Mouse (Mus musculus) heart, adult 8-10 months (tissue): ENCODE data around the gene Vstm5. TPM values are rescaled to one million over a fixed set of nuclear protein-coding genes. Genes with fewer than 3 reads are reported as not detected.
A peak's percentile ranks its signal among the peaks of the same experiment; 100 is the strongest.
"Not testable (repeated sequence)": the region's sequence is repeated elsewhere in the genome, so short reads cannot be mapped to it uniquely, and the experiment has no call there.

Source experiments
- DNase-seq: peaks from one replicate; pipeline ENCODE4 v3.0.0; 2022; ENCODE audit warnings: low spot score
- total RNA-seq, 4 experiments: library from RNA; stranded (reverse); gene quantifications; 2 replicates each; pipeline ENCODE4 v1.2.4; 2022

The Vstm5 gene
- total RNA-seq = under 1 TPM in 2 of 4 experiments, not detected in 2; 0.14 to 0.41 TPM

DNA sequence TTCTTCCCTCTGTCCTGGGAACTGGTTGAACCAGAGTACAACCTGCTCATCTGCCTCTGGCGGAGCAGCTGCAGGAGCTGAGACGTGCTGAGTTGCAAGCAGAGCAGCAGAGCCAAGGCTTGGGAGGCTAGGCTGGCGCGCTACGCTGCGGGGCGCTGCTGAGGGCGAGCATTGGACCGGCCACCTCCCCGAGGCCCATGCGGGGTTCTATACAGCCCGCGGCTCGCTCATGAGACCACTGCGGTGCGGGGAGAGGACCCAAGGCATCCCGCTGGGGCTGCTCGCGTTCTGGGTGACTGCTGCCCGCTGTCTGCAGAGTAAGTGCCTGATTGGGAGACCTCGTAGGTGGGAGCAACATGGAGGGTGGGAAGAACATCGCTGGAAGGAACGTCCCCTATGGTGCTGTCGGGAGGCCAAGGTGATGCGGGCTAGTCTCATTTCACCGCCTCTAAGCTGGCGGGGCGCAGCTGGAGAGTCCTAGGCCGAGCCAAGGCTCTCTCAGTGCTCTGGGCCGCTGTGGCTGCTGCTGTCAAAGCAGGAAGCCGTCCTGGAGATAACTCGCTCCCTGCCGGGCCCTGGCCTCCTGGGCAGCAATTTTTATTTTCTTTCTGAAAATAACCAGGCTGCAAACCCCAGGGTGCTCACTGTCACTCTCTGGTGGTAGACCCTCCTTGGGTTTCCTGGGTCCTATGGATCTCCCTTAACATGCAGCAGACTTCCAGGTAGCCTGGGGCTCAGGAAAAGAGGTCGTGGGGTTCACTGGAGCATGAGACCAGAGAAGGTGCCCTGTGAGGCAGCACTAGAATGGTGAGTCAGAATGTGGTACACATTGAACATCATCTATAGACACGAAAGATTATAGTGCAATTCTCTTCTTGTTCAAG, at the start of gene Vstm5:
Vstm5 (plus strand) TSS at position 4 of the 884 bp plus-strand sequence.
- no peak for DNase-seq

DNA sequence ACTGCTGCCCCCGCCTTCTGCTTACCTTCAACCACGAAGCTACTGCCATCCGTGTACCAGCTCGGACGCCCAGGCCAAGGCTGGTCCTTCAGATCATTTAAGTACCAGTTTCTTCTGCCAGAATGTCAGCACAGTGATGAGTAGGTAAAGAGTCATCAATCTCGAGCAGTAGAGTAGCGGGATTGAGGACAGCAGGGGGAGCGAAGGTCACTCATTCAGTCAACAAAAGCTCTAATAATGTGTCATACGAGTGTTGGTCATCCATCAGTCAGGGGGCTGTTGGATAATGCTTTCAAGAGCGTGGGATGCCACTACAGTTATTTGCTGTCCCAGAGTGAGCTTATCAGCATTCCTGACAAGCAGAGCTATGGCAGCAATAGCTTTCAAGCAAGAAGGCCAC, 44.0 kb upstream of the Vstm5 start:
- DNase-seq = not testable (repeated sequence)

DNA sequence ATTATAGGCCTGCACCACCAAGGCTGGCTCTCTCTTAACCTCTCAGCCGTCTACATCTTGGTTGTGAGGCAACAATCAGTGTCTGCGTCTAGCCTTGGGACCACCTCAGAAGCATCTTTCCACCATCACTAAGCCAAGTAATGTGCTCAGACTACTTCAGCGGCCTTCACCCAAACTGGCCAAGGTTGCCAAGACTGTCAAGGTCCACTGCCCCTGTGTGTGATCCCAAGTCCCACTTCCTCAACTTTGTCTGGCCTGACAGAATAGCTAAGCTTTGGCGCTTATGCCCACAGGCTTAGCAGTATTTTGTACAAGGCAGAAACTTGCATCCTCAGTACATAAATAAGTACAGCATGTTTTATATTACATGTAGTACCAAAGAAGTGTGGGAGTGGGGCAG, 32.2 kb upstream of the Vstm5 start:
- DNase-seq = no peak

DNA sequence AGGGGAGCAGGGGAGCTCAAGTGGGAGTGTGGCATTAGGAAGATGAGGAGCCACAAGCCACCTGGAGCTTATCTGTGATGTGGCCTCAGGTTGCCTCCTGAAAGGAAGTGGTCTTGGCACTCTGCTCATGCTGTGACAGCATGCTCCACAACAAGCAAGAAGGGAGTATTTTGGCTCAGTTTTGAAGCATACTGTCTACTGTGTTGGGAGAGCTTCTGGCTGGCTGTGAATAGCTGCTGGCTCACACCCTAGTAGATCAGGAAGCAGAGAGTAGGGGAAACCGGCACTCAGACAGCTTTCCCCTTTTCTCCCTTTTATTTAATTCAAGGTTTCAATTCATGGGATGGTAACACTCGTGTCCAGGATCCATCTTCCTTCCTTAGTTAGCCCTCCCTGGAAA, 29.5 kb upstream of the Vstm5 start:
- no peak for DNase-seq

DNA sequence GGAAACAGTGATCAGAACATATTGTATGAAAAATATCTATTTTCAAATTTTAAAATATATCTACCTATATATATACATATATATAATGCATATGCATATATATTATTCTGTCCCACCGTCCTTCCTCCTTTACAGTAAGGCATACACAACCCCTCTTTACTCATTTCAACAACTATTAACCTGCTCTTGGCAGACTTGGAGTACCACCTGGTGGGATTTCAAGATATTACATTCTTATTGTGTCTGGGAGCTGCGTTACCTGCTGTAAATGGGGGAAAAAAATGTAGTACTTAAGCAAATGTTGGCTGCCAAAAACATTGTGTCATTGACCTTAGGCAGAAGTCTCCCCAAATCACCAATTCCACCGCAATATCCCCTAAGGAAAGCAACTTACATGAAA, 27.0 kb upstream of the Vstm5 start:
- DNase-seq = peak; percentile 3

DNA sequence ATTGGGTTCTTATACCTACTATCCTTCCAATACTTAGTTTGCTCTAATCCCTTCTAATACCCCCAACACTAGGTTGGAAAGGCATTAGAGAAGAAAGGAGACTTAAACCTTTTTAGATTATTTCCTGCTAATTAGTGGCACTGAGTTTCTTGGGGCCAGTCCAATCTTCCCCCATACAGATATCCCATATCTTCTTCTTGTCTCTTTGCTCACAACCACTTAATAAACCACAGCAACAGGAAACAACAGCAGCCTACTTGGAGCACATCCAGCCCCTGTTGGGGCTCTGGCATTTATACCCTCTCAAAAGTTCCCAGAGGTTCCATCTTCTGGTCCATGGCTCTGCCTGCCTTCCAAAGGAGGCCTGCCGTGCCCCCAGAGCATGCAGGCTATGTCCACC, 25.1 kb upstream of the Vstm5 start:
- no peak for DNase-seq

DNA sequence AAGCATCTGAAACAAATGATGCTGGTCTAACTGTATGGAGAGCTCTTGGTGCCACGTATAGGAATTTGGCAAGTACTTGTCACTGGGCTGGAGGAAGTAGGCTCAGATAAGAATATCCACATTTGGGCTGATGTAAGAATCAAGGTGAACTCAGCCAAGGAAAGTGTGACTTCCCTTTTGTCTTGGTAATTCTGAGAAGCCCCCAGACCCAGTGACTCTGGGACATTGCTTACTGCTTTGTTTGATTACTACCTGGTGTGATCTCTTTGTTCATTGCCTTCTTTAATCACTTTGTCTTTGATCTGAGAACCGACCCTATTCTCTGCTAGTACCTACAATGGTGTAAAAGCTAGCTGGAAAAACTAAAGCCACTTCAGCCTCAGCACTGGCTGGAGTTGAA, 13.9 kb upstream of the Vstm5 start:
- no peak for DNase-seq

DNA sequence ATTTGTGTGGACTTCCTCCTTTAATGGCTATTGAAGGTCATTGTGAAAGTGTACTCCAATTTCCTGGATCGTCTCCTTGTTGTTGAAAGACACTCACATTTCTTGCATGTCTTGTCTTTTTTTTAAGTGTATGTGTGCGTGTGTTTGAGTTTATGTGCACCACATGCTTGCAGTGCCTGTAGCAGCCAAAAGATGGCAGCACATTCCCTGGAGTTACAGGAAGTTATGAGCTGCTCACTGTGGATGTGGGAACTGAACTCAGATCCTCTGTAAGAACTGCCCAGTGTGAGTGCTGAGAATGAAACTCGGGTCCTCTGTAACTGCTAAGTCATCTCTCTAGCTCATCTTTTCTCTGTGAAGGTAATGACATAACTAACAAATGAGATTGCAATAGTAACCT, 6.4 kb upstream of the Vstm5 start:
- no peak for DNase-seq

DNA sequence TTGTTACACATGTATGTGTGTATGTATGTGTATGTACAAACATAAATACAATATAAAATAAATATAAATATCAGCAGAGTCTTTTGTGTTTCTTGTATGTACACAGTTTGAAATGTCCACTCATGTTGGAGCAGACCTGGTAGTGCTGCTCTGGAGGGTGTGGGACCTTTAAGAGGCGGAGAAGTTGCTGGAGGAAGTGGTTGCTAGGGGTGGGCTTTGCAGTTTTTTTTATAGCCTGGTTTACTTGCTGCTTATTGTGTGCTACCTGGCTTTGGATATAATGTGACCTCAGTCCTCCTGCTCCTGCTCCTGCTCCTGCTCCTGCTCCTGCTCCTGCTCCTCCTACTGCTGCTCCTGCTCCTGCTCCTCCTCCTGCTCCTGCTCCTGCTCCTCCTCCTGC, 5.2 kb upstream of the Vstm5 start:
- DNase-seq = no peak

DNA sequence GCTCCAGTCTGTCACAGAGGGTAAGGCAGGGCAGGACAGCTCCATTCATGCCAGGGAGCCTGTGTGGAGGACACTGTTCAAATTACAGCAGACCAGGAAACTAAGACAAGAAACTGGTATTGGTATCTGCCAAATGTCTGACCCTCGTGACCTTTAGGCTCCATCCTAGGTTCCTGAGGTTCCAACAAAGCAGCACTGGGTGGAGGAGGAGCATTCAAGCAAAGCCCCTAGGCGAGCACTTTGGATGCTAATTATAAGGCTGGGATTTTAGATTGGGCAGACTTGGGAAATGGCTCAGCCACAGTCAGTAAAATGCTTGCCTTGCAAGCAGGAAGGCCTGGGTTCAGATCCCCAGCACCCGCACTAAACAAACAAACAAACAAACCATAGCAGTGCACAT, 2.9 kb upstream of the Vstm5 start:
- no peak for DNase-seq

DNA sequence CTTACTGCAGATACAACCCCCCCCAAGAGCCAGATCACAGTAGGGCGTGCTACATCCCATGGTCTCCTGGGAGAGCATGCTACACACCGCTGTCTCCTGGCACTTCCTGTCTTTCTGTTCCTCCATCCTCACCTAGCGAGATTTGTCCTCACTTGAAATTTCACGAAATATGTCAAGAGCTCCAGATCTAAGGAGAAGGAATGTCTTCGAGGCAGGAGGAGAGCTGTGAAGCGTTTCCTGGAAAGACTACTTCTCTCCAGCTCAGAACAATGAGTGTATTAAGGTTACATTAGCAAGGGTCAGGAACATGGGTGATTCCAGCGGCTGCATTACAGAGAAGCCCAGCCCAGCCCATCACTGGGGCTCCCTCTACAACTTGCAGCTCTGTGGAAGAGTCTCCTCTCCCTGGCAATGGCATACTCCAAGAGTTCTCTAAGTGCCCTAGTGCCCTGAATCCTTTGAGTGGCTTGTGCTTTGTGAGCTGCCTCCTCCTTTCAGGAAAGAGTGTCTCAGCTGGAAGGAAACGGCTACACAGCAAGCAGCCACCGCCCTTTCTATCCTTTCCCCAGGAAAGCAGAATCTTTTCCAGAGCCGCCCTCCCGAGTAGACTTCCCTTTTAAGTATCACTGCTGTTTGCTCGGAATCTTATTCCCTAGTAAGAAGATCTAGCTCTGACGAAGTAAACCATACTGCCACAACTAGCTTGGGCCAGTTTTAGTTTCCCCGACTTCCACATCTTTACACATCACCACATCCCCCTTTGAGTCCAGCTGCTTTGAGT, 1.1 kb upstream of the Vstm5 start:
- peak; percentile 10 for DNase-seq

DNA sequence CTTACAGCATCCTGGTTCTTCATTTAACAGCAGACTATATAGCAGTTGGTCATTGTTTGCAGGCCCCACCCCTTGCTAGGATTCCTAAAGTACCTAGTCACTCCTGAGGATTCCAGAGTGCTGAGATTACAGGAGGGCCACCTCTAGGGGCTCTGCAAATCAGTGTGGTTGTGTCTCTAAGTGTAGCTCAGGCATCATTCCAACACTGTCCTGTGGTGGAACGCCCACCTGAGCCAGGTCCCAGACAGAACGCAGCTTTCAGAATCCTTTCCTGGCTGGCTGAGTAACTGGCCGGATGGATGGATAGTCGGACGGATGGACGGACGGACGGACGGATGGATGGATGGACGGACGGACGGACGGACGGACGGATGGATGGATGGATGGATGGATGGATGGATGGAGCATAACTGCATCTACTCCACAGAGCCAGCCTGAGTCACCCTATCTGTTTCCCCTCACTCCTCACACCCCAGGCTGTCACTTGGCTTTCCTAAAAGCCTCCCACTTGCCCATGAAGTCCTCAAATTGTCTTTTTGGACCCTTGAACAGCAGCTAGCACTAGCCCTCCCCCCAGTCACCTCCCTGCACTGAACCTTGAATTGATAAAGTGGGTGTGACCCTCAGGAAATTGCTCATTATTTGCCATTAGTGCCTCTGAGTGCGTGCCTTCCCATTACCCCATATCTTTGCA, 401 bp upstream of the Vstm5 start:
- DNase-seq = no peak

DNA sequence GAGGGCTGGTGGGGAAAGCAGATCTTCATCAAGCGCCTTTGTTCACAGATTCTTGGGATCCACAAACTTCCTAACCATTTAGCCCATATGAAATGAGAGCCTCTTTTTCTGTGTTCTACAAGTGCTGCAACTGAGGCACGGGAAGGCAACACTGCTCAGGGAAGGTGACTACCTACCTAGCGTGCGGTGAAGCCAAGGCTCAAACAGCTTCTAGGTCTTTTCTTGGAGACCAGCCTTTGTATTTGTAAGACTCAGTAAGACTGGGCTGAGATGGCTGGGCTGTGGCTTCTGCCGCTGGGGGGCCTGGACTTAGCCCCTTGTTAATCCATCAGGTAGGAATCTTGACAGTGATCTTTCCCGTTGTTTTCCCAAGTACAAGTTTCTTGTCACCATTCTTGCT, 1.2 kb downstream of the Vstm5 start:
- no peak for DNase-seq

DNA sequence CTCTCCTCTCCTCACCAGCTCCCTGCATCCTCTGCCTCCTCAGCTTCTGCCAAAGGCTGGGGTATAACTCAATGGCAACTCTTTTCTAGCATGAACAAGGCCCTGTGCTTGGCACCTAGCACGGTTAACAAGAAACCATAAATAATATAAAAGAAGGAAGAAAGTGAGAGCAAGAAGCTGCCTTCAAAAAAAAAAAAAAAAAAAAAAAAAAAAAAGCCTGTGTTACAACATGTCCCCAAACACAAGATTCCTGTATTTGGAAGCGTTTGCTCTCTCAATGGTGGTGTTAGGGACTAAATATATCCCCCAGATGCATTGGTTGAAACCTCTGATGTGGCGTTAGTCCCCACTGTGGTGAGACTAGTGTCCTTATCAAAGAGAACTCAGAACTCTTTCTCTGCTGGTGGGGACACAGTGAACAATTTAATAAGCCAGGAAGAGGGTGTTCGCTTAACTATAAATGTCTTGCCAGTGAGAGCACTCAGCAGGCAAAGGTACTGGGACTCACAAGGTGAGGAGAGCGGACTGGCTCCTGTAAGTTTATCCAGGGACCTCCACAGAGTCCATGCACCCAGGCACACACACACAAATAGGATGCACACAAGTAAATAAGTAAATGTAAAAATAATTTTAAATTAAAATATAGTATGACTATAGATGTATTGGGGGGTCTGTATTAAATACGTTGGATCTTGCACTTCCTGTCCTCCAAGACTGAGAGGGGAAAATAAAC, 2.2 kb downstream of the Vstm5 start:
- DNase-seq = no peak

DNA sequence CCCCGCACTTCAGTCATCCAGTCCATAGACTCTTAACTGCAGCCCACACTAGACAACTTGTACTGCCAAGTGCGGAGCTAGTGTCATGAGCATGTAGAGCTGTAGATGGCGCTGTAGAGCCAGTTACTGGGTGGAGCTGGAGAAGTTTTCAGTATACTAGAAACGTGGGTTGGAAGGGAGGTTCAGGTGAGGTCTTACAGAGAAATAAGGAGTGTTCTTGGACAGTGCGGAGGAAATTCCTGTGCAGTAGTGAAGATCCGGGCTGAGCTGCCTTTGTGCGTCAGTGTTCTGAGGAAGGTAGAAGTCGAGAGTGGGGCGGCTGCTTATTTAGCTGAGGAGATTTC, 2.7 kb downstream of the Vstm5 start:
- DNase-seq = peak; percentile 11

DNA sequence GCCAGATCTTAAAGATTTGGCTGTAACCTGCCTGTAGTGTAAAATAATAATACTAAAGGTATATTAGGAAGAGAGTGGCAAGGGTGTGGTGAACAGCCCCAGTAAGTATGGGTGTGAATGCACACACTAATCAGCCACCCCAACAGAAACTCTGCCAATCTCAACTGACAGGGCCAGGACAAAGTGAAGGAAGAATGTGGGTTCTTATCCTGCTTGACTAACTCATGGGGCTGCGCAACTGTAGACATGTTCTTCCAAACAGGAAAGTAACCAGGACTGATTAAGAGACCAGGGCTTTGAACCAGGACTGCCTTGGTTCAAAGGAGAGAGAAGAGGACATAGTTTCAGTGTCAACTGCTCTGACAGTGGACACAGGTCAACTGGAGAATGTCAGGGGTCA, 3.3 kb downstream of the Vstm5 start:
- no peak for DNase-seq

DNA sequence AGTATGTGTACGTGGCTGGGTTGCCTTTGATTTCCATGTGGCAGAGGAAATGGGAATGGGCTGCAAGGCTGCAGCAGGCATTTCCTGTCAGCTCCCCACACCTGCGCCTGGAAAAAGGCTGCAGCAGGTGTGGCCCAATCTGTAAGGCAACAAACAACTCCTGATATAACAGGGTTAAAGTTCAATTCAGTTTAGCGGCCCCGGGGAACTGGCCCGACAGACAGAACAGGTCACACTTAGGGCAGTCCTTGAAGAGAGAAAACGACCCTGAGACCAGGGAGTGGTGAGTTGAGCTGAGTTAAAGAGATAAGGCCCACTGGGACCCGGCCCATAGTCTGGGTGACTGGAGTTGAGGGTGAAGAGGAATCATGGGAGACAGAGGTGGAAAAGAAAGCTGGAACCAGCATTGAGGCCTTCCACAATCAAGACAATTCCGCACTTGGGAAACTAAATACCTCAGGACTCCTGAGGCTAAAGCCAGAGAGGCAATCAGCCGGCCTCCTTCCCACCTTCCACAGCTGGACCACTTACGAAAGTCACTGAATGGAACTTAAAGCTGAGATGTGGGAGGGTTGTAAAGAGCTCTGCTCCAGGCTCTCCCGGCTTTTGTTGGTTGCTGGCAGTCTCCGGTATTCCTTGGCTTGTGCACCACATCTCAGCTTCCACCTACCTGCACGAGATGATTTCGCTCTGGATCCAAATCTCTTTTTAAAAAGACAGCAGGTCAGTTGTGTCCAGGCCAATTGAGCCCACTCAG, 6.7 kb downstream of the Vstm5 start:
- DNase-seq = no peak

DNA sequence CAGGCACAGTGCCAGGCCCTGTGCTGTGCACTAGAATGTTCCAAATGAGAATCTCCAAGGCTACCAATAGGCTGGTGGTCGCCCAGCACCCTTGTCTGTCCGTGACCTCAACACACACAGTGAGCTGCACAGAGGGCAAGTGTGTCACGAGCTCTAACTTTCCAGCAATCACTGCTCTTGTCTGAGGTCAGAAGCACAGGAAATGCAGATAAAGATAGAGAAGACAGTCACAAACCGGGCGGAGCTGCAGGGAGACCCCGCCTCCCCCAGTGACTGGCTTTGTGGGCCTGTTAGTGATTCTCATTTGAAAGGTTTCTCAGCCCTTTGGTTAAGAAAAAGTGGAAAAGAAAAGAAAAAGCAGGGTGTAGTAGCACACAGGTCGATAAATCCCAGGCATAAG, 11.5 kb downstream of the Vstm5 start:
- DNase-seq = no peak

DNA sequence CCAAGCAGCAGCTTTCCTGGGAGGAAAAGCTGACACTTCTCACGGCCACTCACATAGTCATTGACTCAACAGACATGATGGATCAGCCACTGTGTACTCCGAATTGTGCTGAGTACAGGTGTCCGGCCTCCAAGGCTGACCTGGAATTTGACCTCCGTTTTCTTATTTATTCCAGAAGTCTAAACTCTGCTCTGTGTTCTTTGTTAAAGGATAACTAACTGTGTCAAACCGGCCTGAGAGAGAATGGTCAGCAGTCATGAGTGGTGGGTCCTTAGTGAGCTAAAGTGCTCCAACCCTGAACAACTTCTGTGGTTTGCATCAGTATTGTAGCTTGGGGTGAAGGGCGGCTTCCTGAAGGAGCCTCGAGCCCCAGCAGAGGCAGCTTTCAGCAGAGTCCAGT, 13.4 kb downstream of the Vstm5 start:
- DNase-seq = no peak

DNA sequence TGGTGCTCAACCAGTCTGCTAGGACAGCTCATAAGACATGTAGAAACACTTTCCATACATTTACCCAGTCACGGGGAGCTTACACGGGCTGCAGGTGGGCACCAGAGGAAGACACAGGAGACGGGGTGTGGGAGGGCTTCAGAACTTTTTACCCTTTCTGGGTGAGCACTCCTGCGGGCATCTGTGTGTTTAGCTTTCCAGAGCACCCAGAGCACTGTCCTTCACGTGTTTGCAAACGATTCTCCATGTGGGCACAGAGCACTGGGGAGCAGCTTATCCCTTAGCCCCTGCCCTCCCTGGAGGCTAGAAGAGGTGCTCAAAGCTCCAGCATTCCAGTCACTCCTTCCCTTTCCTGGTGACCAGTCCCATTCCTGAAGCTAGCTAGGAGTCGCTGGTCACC, 15.7 kb downstream of the Vstm5 start:
- DNase-seq = no peak

DNA sequence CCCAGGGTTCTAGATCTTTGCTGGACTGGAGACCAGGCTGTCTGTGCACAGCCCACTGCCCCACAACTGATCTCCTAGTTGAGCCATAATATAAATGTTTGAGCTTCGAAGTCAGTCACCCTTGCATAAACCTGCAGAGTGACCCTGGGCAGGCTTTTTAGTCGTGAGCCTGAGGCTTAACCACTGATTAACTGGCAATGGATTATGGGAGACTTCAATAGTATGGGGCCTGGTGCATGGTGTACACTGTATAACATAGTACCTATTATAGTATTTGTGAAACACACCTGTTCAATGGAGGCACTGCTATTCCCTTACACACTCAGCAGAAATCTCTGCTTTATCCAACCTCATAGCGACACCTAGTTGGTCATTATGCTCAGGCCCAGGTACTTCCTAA, 17.4 kb downstream of the Vstm5 start:
- no peak for DNase-seq
